Mouse (Mus musculus) yolk sac, embryonic 10.5 days (tissue): ENCODE results near the gene Sytl1.

Experiments used
- DNase-seq: peaks from one replicate; pipeline ENCODE4 v3.0.0-alpha.2; 2017; ENCODE audit warnings: low spot score

Gene Sytl1

GRCm38 (mm10) chr4:133262882-133263281, at the start of gene Sytl1:
Gene Sytl1 (minus strand): TSS chr4:133263113.
- DNase-seq: no peak

DNA sequence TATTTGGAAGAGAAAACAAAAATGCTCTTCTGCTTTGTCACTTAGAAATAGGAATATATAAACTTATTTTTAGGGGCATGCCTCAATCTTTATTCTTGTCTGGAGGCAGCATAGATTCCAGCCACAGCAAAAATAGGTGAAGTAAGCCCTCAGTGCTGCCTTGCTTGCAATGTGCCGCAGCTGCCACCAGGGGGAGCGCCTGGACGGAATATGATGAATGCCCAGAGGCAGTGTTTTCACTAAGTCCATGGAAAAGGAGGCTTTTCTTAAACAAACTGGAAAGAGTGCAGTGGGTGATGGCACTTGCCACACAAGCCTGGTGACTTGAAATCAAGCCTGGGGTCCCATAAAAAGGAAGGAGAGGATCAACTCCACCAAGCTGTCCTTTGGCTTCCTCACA, 47.0 kb upstream of the Sytl1 start:
- DNase-seq: peak; percentile 69

- no peak for DNase-seq
These were observed 44.4 kb upstream of the Sytl1 start for GRCm38 (mm10) chr4:133307331-133307730.

GRCm38 (mm10) chr4:133305825-133306224, 42.9 kb upstream of the Sytl1 start:
- no peak for DNase-seq

DNA sequence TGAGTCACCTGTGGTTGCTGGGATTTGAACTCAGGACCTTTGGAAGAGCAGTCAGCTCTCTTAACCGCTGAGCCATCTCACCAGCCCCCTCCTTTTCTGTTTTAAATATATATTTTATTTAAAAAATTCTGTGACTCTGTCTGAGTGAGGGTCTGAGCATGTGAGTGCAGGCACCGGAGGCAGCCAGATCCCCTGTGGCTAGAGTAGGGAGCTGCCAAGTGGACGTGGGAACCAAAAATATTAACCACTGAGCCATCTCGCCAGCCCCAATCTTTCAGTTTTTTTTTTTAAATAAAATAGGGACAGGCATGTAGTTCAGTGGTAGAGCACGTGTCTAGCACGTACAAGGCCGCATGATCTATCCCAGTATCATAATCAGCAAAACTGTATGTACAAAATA, 41.9 kb upstream of the Sytl1 start:
- no peak for DNase-seq

DNA sequence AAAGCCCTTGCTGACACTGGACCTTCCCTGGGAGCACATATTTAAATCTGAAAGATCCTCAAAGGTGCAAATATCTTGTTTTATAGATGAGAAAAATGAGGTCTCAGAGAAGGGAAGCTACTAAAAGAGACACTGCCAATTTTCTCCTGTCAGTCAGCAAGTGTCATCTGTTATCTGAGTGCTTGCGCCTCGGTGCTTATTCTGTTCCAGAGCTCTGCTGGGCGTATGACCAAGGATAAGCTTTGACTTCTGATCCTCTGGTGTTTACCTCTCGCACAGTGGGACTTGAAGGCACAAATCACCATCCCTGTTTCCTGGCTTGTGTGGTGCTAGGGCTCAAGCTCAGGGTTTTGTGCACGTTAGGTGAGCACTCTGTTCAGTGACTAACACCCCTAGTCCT, 39.8 kb upstream of the Sytl1 start:
- no peak for DNase-seq

DNA sequence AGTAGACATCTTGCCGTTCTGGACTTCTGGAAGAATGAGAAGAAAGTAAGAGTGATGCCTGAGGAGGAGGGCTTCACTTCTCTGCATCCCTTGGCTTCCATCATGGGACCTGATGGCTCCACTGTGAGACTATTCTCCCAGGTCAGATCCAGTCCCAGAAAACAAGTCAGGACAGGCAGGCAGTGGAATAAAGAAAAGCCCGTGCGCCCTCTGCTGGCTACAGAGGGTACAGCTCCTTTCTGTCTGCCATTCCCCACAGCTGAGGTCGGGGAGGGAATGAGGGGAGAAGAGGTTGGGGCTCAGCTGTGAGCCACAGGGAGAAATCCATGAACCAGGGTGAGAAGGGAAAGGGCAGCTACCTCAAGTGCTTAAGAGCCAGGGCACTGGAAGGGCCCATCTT, 38.9 kb upstream of the Sytl1 start:
- no peak for DNase-seq

DNA sequence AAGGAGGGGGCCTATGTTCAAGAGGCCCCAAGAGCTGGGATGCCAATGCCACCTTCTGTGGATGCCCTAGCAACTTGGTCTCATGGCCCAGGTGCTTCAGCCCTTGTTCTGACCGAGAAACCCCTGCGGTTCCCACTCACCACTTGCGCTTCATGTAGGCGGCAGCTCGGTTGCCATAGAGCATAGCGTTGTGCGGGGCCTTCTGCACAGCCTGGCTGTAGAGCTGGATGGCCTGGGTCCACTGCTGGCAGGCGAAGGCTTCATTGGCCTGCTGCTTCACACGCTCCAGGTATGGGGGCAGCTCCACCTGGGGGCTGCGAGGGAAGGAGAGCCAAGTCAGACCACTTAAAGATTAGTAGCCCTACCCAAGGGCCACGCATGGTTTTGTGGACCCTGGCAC, 37.5 kb upstream of the Sytl1 start:
- no peak for DNase-seq

GRCm38 (mm10) chr4:133299701-133300100, 36.8 kb upstream of the Sytl1 start:
- DNase-seq: no peak

DNA sequence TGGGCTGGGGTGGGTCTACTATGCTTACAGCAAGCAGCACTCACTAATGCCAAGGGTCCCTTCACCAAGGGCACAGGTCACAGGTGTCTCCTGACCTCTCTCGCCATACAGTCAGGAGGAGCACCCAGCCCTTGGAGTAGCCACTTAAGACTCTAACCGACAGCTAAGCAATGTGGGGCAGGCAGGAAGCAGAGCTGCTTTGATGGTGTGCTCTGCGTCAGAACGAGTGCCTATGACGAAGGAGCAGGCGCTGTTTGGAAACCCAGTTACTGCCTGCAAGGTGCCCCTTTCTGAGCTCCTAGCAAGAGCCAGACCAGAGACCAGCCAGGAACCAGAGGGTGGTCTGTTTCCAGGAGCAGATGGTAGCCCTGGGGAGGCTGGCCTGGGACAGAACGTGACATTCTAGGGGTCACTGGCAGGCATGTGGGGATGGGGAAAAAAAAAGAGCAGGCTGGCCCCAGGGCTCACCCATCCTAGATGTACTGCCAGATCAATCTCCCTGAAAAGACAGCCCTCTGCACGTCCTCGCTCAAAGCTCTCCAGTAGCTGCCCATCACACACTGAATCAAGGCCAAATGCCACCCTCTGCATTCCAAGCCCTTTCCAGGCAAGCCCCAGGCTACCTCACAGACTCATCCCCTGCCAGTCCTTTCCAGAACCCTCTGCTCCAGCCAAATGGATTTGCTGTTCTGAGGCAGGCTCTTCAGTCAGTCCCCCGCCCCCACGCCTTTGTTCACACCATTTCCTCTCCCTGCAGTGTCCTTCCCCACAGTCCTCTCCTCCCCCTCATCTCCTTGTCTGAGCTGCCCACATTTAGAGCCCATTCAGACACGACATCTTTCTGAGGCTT, 35.8 kb upstream of the Sytl1 start:
- no peak for DNase-seq

GRCm38 (mm10) chr4:133297801-133298238, 34.9 kb upstream of the Sytl1 start:
- peak; percentile 64 for DNase-seq

DNA sequence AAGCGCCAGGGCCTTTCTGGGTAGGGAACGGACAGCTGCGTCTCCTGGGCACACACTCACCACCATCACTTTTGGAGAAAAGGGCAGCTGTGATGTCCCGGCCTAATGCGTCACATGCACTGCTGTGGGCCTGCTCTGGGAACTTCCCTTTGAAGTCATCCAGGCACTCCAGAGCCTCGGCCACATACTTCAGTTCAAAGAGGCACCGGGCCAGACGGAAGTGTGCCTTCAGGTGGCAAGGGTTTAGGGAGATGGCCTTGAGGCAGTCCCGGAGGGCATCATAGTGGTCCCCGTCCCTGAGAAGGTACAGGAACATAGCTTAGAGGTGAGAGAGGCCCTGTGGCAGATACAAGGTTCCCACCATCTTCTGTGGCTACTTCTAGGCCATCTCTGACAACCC, 34.4 kb upstream of the Sytl1 start:
- no peak for DNase-seq

DNA sequence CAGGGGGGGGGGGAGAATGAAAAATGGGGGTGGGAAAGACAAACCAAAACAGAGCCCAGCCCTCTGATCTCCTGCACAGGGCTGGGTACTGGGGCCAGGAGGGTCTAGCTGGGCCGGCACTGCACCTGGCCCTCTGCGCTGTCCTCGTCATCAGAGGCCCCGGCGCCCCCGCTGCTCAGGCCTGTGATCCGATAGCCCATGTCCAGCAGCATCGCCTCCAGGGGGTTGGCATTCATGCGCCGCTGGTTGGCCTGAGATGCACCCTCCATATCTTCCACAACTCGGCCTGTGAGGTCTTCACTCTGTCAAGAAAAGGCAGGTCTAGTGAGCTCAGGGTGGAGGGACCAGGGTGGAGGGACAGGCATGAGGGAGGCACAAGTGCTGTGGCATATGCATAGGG, 31.2 kb upstream of the Sytl1 start:
- no peak for DNase-seq

- no peak for DNase-seq
These were observed 30.3 kb upstream of the Sytl1 start for GRCm38 (mm10) chr4:133292901-133293843.

DNA sequence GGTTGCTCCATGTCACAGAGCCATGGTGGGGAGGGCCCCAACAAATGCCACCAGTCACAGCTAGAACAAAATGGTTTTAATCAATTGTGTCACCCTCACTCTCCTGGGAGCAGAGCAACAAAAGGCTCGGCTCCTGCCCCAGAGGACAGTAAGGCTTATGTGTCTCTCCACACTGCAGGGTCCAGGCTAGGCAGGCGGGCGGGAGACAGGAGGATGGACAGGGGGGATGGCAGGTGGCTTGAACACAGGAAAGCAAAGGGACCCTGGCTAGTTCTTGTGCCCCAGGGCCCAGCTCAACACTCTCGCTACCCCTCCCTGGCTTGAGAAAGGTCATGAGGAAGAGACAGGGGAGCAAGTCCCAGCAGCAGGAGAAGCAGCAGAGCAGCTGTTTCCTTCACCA, 29.5 kb upstream of the Sytl1 start:
- DNase-seq: no peak

GRCm38 (mm10) chr4:133291255-133291654, 28.3 kb upstream of the Sytl1 start:
- DNase-seq: no peak

DNA sequence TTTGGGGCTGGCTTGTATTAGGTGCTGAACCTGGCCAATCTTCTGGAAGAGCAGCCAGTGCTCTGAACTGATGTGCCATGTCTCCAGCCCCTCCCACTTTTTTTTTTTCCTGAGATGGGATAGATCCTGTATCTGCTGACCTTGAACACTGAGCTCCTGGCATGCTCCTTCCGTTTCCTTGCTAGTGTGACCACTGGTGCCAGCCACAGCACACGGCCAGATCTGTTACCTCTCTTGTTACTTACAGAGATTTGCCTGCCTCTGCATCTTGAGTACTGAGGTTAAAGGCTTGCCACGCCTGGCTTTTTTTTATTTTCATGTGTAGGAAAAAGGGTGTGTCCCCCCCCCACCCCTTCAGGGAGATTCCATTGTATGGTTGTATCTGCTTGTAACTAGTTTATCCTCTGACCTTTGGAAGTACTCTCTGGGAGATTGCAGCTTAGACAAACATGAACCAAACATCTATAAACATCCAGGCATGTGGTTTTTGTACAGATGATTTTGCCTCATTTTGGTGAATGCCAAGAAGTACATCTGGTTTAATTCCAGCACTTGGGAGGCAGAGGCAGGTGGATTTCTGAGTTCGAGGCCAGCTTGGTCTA, 23.7 kb upstream of the Sytl1 start:
- DNase-seq: peak; percentile 78

DNA sequence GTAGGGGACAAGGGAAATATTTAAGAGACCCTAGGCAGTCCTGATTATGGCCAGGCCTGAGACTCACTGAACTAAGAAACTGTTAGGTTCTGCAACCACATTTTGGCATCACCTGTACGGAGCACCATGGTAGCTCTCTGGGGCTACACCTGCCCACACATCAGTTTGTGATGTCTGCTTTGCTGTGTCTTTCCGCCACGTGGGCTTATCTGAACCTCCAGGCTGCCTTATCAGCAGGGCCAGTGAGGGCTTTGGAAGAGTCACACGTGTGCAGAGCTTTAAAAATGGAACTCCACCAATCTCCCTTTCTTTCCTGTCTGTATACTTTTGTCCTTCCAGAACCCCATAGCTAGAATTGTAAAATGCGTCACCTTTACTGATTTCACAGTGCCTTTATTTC, 23.0 kb upstream of the Sytl1 start:
- no peak for DNase-seq

DNA sequence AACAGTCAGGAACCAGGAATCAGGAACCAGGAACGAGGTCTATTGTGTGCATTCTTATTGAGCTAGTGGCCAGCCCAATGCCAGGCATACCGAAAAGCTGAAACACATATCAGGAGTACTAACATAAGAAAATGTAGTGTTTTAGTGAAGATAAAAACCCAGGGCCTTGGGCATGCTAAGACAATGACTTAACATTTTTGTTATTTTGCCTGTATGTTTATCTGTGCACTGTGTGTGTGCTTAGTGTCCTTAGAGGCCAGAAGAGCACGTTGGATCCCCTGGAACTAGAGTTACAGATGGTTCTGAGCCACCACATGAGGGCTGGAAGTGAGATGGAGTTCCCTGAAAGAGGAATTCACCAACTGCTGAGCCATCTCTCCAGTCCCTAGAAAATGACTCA, 22.4 kb upstream of the Sytl1 start:
- no peak for DNase-seq

DNA sequence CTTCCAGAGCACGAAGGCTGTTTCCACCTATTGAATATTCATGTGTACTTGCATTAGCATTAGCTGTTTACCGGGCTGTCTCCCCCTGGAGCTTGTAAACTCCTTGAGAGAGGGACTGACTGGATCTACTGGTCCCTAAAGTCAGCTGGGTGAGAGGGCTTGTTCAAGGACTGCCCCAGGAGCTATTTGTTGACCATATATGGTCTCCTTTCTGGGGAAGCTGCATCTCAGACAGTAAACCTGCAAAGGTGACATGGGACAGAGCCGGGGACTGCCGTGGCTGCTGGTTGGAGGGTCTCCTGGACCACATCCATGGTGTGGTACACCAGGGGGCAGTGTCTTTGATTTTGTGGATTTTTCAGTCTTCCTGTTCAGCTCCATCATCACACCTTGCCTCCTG, 19.7 kb upstream of the Sytl1 start:
- DNase-seq: no peak

GRCm38 (mm10) chr4:133281951-133282481, 19.1 kb upstream of the Sytl1 start:
- no peak for DNase-seq

GRCm38 (mm10) chr4:133281513-133281912, 18.6 kb upstream of the Sytl1 start:
- DNase-seq: no peak
